In the genomic region with DNA sequence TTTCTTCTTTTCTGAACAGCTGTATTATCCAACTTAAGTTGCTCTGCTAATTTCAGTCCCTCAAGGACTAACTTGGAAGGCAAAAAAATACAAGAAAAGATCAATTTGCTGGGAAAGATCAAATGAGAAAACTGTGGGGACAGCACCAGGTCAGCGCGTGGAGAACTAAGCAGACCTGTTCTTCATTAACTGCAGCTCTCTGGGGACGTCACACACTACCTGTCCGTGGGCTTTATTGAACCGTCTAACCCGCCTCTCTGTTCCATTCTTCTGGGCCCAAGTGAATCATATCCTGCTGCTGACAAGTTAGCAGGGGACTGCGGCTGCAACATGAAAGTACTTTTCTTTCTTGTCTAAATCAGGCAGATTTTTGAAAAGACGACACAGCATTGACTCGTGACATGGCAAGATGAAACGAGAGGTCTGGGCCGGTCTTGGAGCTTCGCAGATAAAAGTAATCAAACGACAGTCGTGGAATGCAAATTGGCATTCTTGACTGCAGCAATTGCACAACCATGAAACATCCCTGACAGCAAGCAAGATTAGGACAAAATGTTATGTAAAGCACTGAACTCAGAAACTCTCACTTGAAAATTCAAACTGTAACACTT, we compare ENCODE assay signal across 10 mouse cellular contexts. TPM values are rescaled to one million over a fixed set of nuclear protein-coding genes. Genes with fewer than 3 reads are reported as not detected.
DNase-seq lines count a peak whose midpoint lies in the region; ATAC-seq and TF ChIP-seq lines count a peak whose summit lies in the region.
"Had no signal": no experiment of that assay in that cellular context is flagged by ENCODE, and none has a peak within 500 bp of the region (broad histone marks: within the 10 kb centered on the region; RNA-seq: fewer than 3 reads in every experiment).

No protein-coding gene starts in this region.

- no peaks in the 10 kb centered on the region for H3K27me3 ChIP-seq in testis, adult 2 months (ENCODE audit: control insufficient read depth, insufficient read depth, low read length)
- peaks cover 77% of the 10 kb centered on the region for H3K27me3 ChIP-seq in forebrain, embryonic 12.5 days

- no peak for ATAC-seq in forebrain, embryonic 12.5 days (ENCODE audit: low FRiP score)
- no peak for ATAC-seq in frontal cortex, adult (ENCODE audit: low TSS enrichment)

- no peaks in the 10 kb centered on the region for H3K9me3 ChIP-seq in forebrain, embryonic 12.5 days
- H3K9me3 ChIP-seq: liver, embryonic 15.5 days had no signal

- 0 out of 2 replicates have a peak overlapping the region, but pooled peaks have one; percentile 0 for H3K27ac ChIP-seq in testis, adult 2 months (ENCODE audit: control insufficient read depth, insufficient read depth, low read depth, low read length)
- no peak overlapping the region for H3K27ac ChIP-seq in forebrain, embryonic 12.5 days
- H3K27ac ChIP-seq: liver, embryonic 15.5 days had no signal

- H3K4me2 ChIP-seq in forebrain, embryonic 12.5 days = no peak overlapping the region
- H3K4me2 ChIP-seq: liver, embryonic 15.5 days had no signal

- peaks cover 3% of the 10 kb centered on the region for H3K4me1 ChIP-seq in testis, adult 2 months (ENCODE audit: control insufficient read depth, insufficient read depth, low read length)
- H3K4me1 ChIP-seq in forebrain, embryonic 12.5 days = peaks cover 28% of the 10 kb centered on the region

- WGBS in forebrain, embryonic 12.5 days = 26% methylated on average over 14 of the region's 14 CpGs

- no peaks in the 10 kb centered on the region for H3K36me3 ChIP-seq in testis, adult 2 months (ENCODE audit: control insufficient read depth, insufficient read depth, low read length)
- H3K36me3 ChIP-seq in forebrain, embryonic 12.5 days (replicated peaks) = no peaks in the 10 kb centered on the region
- H3K36me3 ChIP-seq: liver, embryonic 15.5 days had no signal

- no peak overlapping the region for H3K9ac ChIP-seq in forebrain, embryonic 12.5 days
- H3K9ac ChIP-seq: liver, embryonic 15.5 days had no signal

- TF ChIP-seq POLR2A in testis, adult 2 months (IDR thresholded peaks at IDR 0.05; ENCODE audit: control insufficient read depth, low read depth, low read length) = no peak

- peak; percentile 25 for DNase-seq in adrenal gland, adult 2 months
- no peak for DNase-seq in adrenal gland, postnatal 25 days
- DNase-seq in testis, postnatal 14 days (ENCODE audit: low spot score) = no peak
- DNase-seq in lung, postnatal 25 days (ENCODE audit: low spot score) = peak; percentile 37
- no peak for DNase-seq in frontal cortex, postnatal 10 days (ENCODE audit: low spot score in 2 of 2)

- no peak for TF ChIP-seq CTCF in testis, adult 2 months (IDR thresholded peaks at IDR 0.05; ENCODE audit: control insufficient read depth, insufficient read depth, insufficient replicate concordance, low read depth, low read length)

- no peak overlapping the region for H3K4me3 ChIP-seq in testis, adult 2 months (ENCODE audit: control insufficient read depth, low read depth, low read length)
- no peak overlapping the region for H3K4me3 ChIP-seq in forebrain, embryonic 12.5 days (replicated peaks)
- H3K4me3 ChIP-seq: erythroblast, embryonic 14.5 days; liver, embryonic 15.5 days had no signal

RNA-seq across cellular contexts. Expression of gene Bnc2, which starts 2.8 kb away (rescaled TPM):
- total RNA-seq in adrenal gland, adult 2 months (2021) = 10 to 100 TPM; 12.6 to 16.6 TPM
- 2.0 and 3.4 TPM in 2 replicates for polyA plus RNA-seq in adrenal gland, adult 2 months (2012; rRNA removed)
- total RNA-seq in adrenal gland, postnatal 25 days (2021) = 7.3 and 10.3 TPM in 2 replicates
- polyA plus RNA-seq in testis, adult 2 months (2012; rRNA removed) = 9.7 and 10.8 TPM in 2 replicates
- 5.0 and 7.2 TPM in 2 replicates for polyA plus RNA-seq in forebrain, embryonic 12.5 days (2016; fragmentation: Nextera tagmentation; extraction: Ambion mirVana)
- polyA plus RNA-seq: erythroblast, embryonic 14.5 days had no signal

Comparison
In these comparisons a context has a peak if more than half of its experiments do, and no peak if none do; other contexts are left out.
1. DNase-seq: peak in adrenal gland, adult 2 months (single experiment) and lung, postnatal 25 days (single experiment); none in adrenal gland, postnatal 25 days (single experiment), testis, postnatal 14 days (single experiment) and frontal cortex, postnatal 10 days (0 of 2).